In the genomic region with DNA sequence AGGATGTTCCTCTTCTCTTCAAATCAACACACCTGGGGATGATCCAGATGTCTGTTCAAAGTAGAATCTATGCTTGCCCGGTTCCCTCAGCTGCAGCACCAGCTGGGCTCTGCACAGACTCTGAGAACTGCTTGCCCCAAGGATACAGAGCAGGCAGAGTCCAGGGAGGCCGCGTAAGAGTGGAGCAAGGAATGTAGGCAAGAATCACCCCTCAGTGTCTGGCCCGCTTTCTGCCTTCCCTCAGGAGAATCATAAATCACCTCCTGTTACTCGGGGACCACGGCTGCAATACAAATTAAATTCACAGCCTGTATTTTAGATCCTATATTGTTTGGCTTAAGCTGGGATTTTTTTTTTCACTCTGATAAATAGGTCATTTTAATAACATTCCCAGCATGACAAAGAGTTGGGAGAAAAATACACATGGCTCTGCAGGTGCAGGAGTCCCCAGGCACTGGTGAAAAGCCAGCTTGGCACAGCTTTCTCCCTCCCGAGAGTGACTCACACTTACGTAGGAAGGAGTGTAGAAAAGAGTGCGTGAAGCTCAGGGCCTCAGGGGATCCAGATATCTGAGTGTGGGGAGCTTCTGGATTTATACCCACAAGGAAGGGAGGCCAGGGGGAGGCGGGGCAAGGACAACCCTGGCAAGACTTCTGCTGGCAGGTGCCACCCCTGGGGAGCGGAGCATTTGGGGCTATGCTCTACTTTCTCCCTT, we compare ENCODE assay signal across 7 mouse cellular contexts.
DNase-seq lines count a peak whose midpoint lies in the region; TF ChIP-seq lines count a peak whose summit lies in the region.

No protein-coding gene starts in this region.

- H3K4me3 ChIP-seq in gastrocnemius, adult 2 months, result no peak overlapping the region

- peak; percentile 21 for DNase-seq in kidney, postnatal 10 days
- DNase-seq in kidney, adult 18-20 months, result no peak
- peak; percentile 83 to 85 for DNase-seq in cerebellum, adult 18-20 months
- peak; percentile 76 for DNase-seq in gastrocnemius, adult 2 months
- peak; percentile 73 for DNase-seq in left cerebral cortex, adult 18-20 months (ENCODE audit: low spot score in 2 of 2)
- peak; percentile 45 for DNase-seq in right cerebral cortex, postnatal 14 days
- no peak for DNase-seq in spleen, adult 18-20 months

- TF ChIP-seq CTCF in gastrocnemius, adult 2 months (IDR thresholded peaks at IDR 0.05), result no peak

- H3K27ac ChIP-seq in gastrocnemius, adult 2 months, result peak overlapping the region; percentile 51; the same call in 1 of the 2 replicates

- intact Hi-C loops in gastrocnemius, adult 2 months (cut with DNase I), result no loop called here

Comparison
In these comparisons a context has a peak if more than half of its experiments do, and no peak if none do; other contexts are left out.
1. DNase-seq: peak in kidney, postnatal 10 days (single experiment), cerebellum, adult 18-20 months (2 of 2), gastrocnemius, adult 2 months (single experiment), left cerebral cortex, adult 18-20 months (2 of 2) and right cerebral cortex, postnatal 14 days (single experiment); none in kidney, adult 18-20 months (single experiment) and spleen, adult 18-20 months (0 of 2).